Mouse (Mus musculus) lung, adult 2 months (tissue): Measurements from ENCODE around the gene Btbd10.

Experiments used
- CTCF ChIP-seq: fragments of 200-500 bp; IDR thresholded peaks from 2 replicates; pipeline ENCODE4 v1.5.1; 2011; ENCODE audit warnings: mild to moderate bottlenecking, low read length, control low read depth; ENCODE audit not compliant: insufficient read depth
- POLR2A ChIP-seq: fragments of 200-500 bp; IDR thresholded peaks from 2 replicates; pipeline ENCODE4 v1.6.1; 2011; ENCODE audit warnings: low read depth, mild to moderate bottlenecking, control low read depth, low read length, borderline replicate concordance; ENCODE audit errors: extremely low read depth

DNA sequence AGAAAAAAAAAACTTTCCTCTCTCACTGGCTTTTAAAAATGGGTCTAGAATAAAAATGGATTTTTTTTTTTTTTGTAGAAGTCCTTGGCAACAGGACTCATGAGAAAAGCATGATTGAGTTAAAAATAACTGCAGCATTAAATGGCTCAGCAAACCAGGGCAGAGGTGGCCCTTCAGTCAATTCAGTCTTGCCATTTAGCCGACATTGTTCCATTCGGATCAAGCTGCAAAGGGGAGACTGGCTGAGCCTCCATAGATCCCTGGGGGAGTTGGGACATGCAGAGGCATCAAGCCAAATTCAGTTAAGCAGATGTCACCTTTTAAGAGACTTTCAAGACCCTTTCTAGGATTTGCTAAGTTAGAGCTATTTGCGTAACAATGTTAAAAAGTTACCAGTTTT is 59.1 kb downstream of the Btbd10 start:
- TF ChIP-seq CTCF: no peak
- TF ChIP-seq POLR2A: no peak
